Mouse (Mus musculus) right cerebral cortex, adult 18-20 months (tissue): ENCODE results near the gene Agrn.

Experiments used
- DNase-seq: peaks from one replicate; pipeline ENCODE4 v3.0.0; 2022; ENCODE audit warnings: mixed read lengths

Agrn gene

DNA sequence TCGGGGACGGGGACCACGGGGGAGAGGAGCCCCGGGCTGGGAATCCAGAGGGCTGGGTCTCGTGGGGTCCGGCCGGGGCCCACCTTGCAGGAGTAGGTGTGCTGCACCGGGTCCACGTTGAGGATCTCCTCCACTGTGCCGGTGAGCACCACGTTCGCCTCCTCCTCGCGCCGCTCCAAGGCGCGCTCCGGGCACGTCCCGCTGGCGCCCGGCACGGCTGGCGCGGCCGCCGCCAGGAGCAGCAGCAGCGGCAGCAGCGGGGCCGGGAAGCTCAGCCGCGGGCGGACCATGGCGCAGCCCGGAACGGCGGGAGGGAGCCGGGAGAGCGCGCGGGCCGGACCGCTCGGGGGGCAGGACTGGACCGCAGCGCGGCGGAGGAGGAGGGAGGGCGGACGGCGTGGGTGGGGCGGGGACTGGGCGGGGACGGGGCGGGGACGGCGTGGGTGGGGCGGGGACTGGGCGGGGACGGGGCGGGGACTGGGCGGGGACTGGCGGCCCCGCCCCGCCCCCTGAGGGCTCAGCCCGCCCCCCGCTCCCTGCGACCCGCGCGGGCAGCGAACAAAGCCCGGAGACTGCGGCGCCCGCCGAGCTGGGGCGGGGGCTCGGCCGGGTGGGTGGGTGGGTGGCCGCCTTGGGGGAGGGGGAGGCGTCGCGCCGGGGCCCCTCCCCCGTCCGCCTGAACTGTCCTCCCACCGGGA, at the start of gene Agrn:
Gene Agrn (minus strand): TSS at position 358 of the 698 bp plus-strand sequence.
- DNase-seq: peak; percentile 45

DNA sequence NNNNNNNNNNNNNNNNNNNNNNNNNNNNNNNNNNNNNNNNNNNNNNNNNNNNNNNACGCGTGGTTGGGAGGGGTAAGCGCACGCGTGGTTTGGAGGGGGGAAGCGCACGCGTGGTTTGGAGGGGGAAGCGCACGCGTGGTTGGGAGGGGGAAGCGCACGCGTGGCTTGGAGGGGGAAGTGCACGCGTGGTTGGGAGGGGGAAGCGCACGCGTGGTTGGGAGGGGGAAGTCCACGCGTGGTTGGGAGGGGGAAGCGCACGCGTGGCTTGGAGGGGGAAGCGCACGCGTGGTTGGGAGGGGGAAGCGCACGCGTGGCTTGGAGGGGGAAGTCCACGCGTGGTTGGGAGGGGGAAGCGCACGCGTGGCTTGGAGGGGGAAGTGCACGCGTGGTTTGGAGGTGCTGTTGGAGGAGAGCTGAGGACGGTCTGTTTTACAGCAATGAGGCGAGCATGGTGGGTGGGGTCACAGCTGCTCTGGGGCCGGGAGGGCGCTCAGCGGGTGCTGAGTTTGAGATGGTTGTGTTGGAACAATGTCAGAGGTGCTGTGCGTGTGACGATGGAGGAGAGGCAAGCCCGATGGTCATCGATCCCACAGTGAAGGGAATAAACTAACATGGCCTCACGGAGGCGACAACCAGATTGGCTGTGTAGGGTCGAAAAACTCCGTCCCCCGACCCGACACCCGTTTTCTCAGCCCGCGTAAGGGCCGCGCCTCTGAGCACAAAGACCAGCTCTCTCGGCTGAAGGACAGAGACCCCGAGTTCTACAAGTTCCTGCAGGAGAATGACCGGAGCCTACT, 39.6 kb upstream of the Agrn start:
- no peak for DNase-seq

DNA sequence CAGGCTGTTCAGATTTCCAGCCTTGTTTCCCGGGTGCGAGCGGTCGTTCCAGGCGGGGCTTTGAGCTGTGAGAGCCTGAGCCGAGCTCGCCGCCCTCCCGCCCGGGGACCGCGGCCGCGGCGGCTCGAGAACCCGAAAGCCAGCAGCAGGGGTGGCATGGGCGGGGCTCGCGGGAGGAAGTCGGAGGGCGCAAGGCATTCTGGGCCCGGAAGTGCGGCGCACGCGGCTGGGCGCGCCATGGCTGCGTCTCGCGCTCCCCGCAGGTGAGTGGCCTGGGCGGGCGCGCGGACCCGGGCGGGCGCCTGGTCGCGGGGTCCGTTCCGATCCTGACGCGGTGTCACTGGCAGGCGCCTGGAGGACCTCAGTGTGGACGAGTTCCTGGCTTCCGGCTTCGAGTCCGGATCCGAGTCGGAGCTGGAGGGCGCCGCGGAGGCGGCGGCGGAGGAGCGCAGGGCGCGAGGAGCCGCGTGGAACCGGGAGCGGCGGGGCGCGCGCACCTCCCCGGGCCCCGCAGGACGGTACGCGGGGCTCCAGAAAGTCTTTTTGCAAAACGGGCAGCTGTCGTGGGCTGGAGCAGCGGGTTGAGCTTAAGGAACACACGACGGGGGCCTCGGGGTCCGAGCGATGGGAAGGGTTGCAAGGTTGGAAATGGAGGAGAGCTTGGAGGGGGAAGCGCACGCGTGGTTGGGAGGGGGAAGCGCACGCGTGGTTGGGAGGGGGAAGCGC, 38.7 kb upstream of the Agrn start, which contains the start of gene Noc2l:
Gene Noc2l (plus strand): TSS at position 203 of the 726 bp plus-strand sequence.
- peak; percentile 94 for DNase-seq

DNA sequence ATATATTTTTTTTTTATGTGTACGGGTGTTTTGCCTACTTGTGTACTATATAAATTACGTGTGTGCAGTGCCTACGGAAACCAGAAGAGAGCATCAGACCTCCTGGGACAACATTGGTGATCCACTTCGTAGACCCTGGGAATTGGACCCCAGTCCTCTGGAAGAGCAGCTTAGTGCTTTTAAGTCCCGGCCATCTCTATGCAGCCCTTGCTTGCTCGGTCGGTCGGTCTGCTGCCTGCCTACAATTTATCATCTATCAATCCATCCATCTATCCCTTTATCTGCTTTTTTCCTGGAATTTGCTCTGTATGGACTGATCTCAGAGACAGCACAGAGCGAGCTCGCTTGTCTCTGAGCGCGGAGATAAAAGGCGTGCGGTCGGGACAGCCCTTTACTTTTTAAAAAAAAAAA, 38.1 kb upstream of the Agrn start:
- DNase-seq: no peak

DNA sequence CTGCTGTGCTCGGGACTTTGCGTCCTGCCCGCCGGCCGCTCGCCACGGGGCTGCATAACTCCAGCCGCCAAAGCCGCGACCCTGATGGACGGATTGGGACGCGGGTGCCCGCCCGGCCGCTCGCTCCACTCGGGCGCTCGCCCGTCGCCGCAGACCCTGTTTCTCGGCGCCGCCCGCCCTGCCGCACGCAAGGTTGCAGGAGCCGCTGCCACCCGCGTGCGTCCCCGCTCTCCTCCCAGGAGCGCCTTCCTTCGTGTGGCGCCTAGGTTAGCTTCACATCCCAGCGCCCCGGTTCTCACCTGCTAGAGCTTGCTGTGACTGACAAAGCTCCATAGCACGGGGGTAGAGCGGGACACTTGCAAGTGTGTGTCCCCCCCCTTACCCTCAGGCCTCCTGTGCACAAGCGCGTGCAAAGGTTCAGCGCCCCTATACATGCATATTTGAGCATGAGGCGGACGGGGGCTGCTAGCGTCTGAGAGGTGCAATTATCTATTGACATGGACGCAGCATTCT, 37.5 kb upstream of the Agrn start, which contains the start of gene Plekhn1:
Gene Plekhn1 (minus strand): TSS at position 157 of the 513 bp plus-strand sequence.
- DNase-seq: peak; percentile 78

DNA sequence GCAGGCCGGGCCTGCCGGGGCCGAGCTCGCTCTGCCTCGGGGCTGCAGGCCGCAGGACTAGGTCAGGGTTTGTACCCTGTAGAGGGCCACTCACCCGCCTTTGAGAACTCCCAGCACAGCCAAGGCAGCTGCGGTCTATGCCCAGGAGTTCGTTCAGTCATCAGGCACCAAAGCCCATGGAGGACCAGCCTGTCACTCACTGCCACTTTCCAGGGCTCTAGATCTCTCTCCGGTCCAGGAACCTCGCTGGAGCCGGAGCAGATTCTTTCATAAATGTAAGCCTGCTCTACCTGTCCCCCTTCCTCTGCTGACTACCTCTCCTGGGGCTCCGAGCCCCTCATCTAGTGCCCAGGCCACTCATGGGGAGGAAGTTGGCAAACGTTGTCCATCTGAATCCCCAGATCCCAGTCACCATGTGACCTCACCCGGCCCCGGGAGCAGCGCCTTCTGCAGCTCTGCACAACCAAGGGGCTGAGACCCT, 36.8 kb upstream of the Agrn start:
- DNase-seq: no peak

DNA sequence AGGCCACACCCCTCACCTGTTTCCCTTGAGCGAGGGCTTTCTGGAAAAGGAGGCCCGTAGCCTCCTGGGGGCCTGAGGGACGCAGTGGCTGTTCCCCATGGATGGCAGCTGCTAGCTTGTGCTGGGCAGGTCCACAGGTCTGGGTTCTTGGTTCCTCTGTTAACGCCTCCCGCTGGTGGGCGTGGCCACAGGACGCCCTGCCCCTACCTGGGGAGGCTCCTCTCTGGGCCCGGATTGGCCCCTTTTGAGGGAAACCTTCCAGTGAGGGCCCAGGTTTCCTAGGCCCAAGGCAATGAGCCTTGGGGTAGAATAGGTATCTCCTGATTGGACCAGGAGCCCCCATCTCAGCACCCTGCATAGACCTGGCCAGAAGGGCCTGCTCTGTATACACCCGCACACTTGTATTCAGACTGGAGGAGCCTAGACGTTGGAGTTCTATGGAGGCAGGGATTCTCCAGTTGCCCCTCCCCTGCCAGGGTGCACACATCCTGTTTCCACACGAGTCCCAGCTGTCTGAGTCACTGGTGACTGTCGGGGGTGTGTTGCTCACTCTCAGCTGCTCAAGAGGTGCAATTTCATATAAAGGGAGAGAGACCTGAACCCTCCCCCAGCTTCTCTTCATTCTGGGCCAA, 31.2 kb upstream of the Agrn start:
- peak; percentile 75 for DNase-seq

DNA sequence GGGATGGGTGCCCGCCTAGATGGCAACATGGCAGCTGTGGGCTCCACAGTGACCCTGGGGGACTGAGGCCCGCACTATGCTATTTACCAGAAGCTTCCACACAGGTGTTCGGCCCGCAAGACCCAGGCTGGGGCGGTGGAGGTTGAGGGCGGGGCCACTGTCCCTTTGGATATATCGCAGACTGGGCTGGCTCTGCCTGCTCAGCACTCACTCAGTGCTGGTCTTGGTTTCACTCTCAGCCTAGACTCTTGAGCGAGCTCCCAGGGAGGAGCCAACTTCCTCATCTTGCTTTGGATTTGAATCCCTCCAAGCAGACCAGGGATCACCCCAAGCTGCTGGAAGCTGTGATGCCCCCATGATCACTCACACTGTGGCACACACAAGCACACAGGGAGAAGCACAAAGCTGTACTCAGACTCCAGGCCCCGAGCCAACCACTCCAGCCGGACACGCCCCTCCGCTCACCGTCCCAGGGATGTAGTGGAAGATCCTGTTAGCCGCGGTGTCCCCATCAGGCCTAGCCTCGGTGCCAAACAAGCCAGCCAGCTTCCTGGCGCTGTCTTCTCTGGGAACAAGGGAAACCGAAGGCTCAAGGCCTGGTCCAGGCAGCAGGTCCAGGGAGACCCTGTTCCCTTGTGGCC, 30.6 kb upstream of the Agrn start:
- DNase-seq: no peak

DNA sequence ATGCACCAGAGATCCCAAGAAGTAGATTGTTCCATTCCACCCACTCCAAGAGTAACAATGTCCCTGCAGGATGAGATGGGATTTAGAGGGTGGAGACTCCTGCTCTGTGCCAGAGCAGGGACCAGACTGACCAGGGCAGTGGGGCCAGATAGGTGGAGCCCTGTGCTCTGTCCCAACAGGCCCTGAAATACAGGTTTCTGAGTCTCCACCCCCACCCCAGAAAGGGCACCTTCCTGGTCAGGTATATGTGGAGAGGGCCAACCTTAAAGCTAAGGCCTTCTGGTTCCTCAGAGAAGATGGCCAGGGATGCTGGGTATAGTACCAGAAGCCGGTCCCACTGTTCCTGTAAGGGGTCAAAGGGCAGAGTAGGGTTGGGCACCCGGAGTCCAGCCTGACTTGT, 27.0 kb upstream of the Agrn start:
- no peak for DNase-seq

DNA sequence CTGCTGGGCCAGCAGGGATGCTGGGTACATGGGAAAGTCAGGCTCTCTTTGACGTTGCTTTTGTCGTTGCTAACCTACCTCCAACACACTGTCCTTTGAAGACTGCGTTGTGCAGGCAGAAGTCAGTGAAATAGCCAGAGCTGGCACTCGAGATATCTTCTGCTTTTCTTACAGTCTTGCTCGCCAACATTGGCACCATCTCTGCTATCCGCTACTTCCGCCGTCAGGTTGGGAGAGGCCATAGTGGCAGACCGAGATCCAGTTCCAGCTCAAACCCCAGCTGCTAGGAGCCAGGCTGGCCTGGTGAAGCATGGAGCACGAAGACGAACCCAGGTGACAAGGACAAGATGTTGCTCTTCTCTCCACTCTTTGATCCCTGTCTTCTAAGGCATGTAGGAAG, 22.6 kb upstream of the Agrn start:
- DNase-seq: no peak

DNA sequence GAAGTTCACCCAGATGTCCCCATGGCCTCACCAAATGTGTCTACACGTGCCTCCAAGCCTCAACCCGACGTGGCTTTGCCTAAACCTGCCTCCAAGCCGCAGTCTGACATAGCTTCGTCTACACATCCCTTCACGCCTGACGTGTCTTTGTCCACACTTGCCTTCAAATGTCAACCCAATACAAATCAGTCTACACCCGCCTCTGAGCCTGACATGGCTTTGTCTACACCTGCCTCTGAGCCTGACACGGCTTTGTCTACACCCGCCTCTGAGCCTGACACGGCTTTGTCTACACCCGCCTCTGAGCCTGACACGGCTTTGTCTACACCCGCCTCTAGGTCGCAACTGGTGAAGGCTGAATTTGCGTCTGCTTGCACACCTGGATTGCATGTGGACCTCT, 20.6 kb upstream of the Agrn start:
- DNase-seq: no peak

DNA sequence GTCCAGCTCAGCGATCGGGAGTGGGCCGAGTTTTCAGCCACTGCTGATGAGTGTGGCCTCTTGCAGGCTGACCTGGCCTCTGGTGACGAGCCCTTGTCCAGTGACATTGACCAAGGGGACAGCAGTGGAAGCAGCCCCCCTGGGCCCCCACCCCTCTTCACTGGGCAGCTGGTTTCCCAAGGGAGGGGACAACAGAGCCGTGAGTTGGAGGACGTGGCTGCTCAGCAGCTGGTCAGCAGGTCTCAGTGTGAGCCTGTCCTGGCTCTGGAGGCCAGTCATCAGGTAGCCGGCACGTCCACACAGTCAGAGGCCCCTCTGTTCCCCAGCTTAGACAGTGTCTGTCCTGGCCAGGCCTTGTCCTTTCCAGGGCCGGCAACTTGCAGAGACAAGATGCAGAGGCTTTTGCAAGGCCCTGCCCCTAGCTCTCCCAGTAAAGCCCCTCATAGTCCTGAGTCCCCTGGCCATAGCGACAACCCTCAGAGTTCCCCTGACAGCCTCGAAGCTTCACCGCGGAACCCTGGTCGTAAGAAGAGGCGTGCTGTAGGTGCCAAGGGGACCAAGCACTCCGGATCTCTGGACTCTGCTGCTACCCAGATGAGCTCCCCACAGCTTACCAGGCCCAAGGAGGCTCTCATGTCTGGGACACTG, 19.9 kb upstream of the Agrn start:
- no peak for DNase-seq

DNA sequence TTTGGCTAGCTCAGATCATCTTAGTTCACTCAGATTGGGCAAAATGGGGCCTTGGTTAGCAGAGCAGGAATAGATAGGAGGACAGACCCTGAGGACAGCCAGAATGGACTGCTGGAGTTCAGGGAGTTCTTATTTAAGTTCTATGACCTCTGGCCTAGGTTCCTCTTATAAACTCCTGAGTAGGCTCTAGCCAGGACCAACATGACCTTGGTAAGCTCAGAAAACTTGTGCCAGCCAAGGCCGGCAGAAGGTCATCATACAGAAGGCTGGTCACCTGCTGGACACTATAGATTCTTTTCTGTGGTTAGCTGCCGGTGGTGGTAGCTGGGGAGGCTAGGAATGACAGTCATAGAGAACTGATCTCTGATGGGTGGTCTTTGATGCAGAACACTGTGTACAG, 18.9 kb upstream of the Agrn start:
- DNase-seq: no peak

DNA sequence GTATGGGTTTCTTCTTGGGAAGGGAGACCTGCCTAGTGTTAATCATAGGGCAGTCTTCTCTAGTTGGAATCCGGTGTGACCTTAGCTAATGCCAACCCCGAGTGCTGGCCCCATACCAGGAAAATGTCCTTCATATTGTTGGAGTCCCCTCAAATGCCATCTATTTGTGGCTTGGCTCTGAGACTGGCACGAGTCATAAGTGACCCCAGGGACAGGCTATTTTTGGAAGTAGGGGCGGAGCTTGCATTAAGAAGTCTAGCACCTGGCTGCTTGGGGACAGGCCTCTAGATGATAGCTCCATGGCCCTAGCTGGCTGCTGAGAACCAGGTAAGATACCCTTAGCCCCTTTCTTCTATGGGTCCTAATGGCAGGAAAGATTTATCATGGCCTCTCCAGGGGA, 18.4 kb upstream of the Agrn start, which contains the start of gene Perm1:
Gene Perm1 (plus strand): TSS at position 220 of the 400 bp plus-strand sequence.
- DNase-seq: no peak

DNA sequence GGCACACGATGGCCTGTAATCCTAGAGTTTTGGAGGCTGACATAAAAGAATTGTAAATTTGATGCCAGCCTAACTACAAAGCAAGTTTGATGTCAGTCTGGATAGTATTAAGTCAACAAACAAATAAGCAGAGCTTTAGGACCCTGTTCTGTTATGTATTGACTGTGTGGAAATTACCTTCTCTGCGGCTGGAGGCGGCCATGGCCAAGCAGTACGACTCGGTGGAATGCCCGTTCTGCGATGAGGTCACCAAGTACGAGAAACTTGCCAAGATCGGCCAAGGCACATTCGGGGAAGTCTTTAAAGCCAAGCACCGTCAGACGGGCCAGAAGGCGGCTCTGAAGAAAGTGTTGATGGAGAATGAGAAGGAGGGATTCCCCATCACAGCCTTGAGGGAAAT, 15.8 kb upstream of the Agrn start:
- DNase-seq: no peak

DNA sequence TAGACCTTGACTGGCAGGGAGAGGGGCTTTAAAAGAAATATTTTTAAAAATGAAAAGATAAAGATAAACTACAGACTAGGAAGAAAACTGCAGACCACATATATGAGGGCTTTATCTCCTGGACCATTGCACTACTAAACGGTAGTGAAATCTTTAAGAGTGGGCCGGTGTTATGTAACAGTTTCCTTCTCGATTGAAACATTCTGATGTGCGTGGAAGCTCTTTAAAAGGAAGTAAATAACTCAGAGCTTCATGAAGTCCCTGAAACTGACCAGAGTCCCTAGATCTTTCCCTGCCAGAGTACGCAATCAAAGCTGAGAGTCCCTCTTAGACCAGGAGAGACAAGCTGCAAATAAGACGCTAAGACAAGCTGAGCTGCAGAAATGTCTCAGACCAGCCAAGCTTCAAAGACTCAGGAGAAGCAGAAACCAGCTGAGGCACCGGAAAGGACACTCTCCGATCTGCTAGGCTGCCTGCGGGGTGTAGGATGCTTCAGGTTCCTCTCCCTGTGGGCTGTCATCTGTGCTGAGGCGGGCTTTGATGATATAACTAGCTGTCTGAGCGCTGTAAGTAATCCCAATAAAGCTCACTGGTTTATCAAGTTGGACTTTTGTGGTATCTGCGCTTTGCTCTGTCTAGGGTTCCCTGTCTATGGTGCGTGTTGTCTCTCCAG, 12.8 kb upstream of the Agrn start:
- DNase-seq: no peak

DNA sequence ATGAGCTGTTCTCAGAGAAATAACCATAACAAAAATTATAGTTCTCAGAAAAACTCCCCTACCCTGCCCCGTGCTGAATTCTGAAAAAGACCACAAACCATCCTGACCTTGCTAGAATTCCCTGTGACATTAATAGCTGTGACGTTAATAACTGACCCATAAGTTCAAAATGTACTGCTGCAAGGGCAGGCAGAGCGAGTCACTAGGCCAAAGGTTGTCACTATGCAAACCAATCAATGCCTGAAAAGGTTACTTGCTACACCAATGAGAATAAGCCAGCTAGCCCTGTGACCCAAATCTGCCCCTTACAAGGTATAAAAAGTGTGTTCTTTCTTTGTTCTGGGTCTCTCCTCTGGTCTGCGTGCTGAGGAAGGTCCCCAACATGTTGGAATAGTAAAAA, 11.6 kb upstream of the Agrn start:
- DNase-seq: no peak

DNA sequence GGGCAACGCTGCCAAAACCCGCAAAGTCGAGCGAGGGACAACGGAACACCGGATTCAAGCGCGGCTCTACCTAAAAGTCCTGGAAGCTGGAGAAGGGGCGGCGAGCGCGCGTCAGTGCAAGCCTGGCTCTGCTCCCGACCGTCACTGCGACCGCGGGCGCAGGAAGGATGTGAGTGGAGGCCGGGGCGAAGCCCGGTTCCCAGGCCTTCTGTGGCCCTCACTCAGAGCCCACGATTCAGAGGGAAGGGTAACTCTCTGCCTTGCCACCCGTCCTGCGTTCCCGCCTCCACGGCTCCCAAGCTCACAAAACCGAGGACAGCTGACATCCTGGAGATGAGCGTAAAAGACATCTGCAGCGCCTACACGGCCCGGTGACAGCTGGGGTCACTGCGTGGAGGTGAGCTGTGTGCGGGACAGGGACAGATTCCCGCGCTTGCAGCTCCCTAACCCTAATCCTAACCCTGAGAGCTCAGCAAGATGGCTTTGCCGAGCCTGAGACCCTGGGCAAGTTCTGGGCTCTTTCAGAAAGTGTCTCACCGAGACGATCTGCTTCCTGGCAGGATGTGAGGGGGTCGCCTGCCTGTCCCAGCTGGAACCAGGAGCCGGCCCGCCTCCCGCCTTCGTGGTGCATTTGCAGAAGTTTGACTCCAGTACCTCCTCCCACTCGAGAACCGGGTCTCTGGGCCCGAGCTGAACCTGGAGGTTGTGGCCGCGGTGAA, 6.3 kb upstream of the Agrn start:
- DNase-seq: no peak

DNA sequence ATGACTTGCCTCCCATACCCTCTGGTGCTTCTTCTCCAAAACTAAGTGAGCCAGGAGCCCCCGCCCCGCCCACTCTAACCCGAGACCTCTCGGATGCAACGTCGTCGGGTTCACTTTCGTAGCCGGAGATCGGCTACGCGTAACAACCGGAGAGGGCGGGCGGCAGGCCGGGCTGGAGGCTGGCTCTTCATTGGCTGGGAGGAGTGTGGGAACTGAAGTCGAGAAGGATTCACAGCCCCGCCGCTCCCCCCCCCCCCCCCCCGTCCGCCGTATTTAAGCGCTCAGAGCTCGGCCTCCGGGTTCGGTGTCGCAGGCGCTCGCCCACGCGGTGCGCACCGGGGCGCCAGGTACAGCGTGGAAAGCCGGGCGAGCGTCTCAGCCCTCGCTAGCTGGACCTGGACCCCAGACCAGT, 5.7 kb upstream of the Agrn start, which contains the start of gene AW011738:
Gene AW011738 (plus strand): TSS at position 304 of the 412 bp plus-strand sequence.
- DNase-seq: peak; percentile 68

DNA sequence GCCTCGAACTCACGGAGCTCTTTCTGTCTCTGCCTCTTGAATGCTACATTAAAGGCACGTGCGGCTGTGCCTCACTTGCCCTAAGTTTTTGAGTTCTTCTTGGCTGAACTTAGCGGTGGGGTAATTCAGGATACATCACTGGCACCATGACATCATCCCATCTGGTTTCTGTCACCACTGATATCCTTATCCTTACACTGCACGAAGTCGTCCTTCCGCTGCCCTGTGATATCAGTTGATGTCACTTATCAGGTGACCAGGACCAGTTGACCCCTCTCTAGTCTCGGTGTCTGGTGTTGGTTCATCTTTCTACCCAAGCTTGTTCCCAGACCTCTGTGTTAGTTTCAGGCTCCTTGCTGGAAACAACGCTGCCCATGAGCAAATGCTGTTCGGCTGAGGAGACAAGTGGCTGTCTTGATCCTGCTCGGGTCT, 5.2 kb upstream of the Agrn start:
- DNase-seq: no peak
